Mouse (Mus musculus) liver, postnatal 0 days (tissue): ENCODE data around the gene Hist1h1c.

ENCODE experiments used
- CTCF ChIP-seq: sonication (generic); IDR thresholded peaks from 2 replicates; pipeline ENCODE4 v1.5.1; 2016; ENCODE audit warnings: antibody characterized with exemption, low read depth
- EP300 ChIP-seq: IDR thresholded peaks from 2 replicates; pipeline ENCODE4 v1.6.1; 2016; ENCODE audit warnings: antibody characterized with exemption, low read depth, mild to moderate bottlenecking

DNA sequence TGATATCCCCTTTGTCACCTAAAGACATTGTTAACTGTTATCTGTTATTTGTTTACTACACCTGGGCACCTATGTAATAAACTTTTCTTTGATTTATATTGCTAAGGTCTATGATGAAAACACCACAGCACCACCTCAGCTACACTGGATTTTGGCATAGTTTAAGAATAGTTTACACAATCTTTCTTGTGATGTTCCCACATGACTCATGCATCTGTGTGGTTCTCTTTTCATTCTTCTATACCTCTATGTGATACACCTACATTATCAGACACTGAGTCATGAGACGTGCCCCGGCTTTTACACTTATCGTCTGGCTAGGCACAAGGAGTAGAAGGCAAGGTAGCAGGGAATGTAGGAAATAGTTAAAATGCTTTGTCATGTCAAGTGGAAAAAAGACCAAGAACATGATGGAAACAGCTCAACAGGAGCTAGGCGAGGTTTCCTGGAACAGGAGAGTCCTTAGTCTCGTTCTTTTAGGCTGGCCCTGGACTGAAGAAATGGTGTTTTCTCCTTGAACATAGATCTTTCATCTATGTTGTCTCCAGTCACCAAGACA, 11.0 kb downstream of the Hist1h1c start:
- TF ChIP-seq CTCF = no peak
- TF ChIP-seq EP300 = no peak
